Mouse (Mus musculus): ENCODE measurements around the gene Sh3pxd2a.

Gene Sh3pxd2a

GRCm38 (mm10) chr19:47455001-47455755, 9.0 kb downstream of the Sh3pxd2a start:
- no peak for DNase-seq

- DNase-seq: no peak
These were observed 9.8 kb downstream of the Sh3pxd2a start for GRCm38 (mm10) chr19:47454167-47455000.

- DNase-seq: no peak
These were observed 10.8 kb downstream of the Sh3pxd2a start for GRCm38 (mm10) chr19:47453352-47453751.

GRCm38 (mm10) chr19:47452682-47453081, 11.5 kb downstream of the Sh3pxd2a start:
- DNase-seq: no peak

GRCm38 (mm10) chr19:47452211-47452610, 12.0 kb downstream of the Sh3pxd2a start:
- DNase-seq: no peak

GRCm38 (mm10) chr19:47451476-47452113, 12.6 kb downstream of the Sh3pxd2a start:
- no peak for DNase-seq

GRCm38 (mm10) chr19:47450261-47451137, 13.7 kb downstream of the Sh3pxd2a start:
- no peak for DNase-seq

- DNase-seq: no peak
These were observed 14.5 kb downstream of the Sh3pxd2a start for GRCm38 (mm10) chr19:47449513-47450227.

- DNase-seq: no peak
These were observed 15.5 kb downstream of the Sh3pxd2a start for GRCm38 (mm10) chr19:47448618-47449151.

GRCm38 (mm10) chr19:47446841-47447365, 17.3 kb downstream of the Sh3pxd2a start:
- DNase-seq: peak in 1 of 2 experiments; percentile 31

GRCm38 (mm10) chr19:47446130-47446529, 18.1 kb downstream of the Sh3pxd2a start:
- no peak for DNase-seq

- no peak for DNase-seq
These were observed 18.5 kb downstream of the Sh3pxd2a start for GRCm38 (mm10) chr19:47445726-47446125.

GRCm38 (mm10) chr19:47444488-47444887, 19.7 kb downstream of the Sh3pxd2a start:
- no peak for DNase-seq

GRCm38 (mm10) chr19:47442294-47442627, 21.9 kb downstream of the Sh3pxd2a start:
- no peak for DNase-seq

- DNase-seq: no peak
These were observed 22.5 kb downstream of the Sh3pxd2a start for GRCm38 (mm10) chr19:47441541-47442293.

GRCm38 (mm10) chr19:47440967-47441366, 23.2 kb downstream of the Sh3pxd2a start:
- no peak for DNase-seq

GRCm38 (mm10) chr19:47440435-47440803, 23.8 kb downstream of the Sh3pxd2a start:
- no peak for DNase-seq

- no peak for DNase-seq
These were observed 24.3 kb downstream of the Sh3pxd2a start for GRCm38 (mm10) chr19:47439726-47440434.

- no peak for DNase-seq
These were observed 25.8 kb downstream of the Sh3pxd2a start for GRCm38 (mm10) chr19:47438445-47438844.

- no peak for DNase-seq
These were observed 27.2 kb downstream of the Sh3pxd2a start for GRCm38 (mm10) chr19:47437040-47437439.

All from cerebellum, postnatal 25 days (tissue).